Mouse (Mus musculus) hindbrain, embryonic 13.5 days (tissue): ENCODE data around the gene Tpp1. TPM values are rescaled to one million over a fixed set of nuclear protein-coding genes. Genes with fewer than 3 reads are reported as not detected.
"Not testable (repeated sequence)": the region's sequence is repeated elsewhere in the genome, so short reads cannot be mapped to it uniquely, and the experiment has no call there.

ENCODE experiments used
- ATAC-seq: fragments of 200-750 bp; cut with Nextera tagmentation; 2 replicates; pipeline ENCODE4 v1.8.0; 2017; ENCODE audit warnings: moderate TSS enrichment; ENCODE audit not compliant: low FRiP score
- H3K27ac ChIP-seq: fragments of 300-500 bp; sonication (generic); 2 replicates; pipeline ENCODE4 v1.5.1; 2015; ENCODE audit warnings: inconsistent platforms, mild to moderate bottlenecking, moderate library complexity
- H3K27me3 ChIP-seq: fragments of 300-500 bp; sonication (generic); 2 replicates; pipeline ENCODE4 v1.6.1; 2015; ENCODE audit warnings: mild to moderate bottlenecking, inconsistent platforms
- H3K36me3 ChIP-seq: fragments of 300-500 bp; sonication (generic); 2 replicates; pipeline ENCODE4 v1.6.1; 2015; ENCODE audit warnings: mild to moderate bottlenecking, inconsistent platforms
- H3K4me1 ChIP-seq: fragments of 300-500 bp; sonication (generic); replicated peaks from 2 replicates; pipeline ENCODE4 v1.6.1; 2015; ENCODE audit warnings: inconsistent platforms
- H3K4me2 ChIP-seq: fragments of 300-500 bp; sonication (generic); 2 replicates; pipeline ENCODE4 v1.6.1; 2015; ENCODE audit warnings: inconsistent platforms, mild to moderate bottlenecking, moderate library complexity
- H3K4me3 ChIP-seq: fragments of 300-500 bp; sonication (generic); 2 replicates; pipeline ENCODE4 v1.5.1; 2015; ENCODE audit warnings: mild to moderate bottlenecking, inconsistent platforms
- H3K9ac ChIP-seq: fragments of 300-500 bp; sonication (generic); 2 replicates; pipeline ENCODE4 v1.6.1; 2015; ENCODE audit warnings: mild to moderate bottlenecking, inconsistent platforms
- H3K9me3 ChIP-seq: fragments of 300-500 bp; sonication (generic); 2 replicates; pipeline ENCODE4 v1.6.1; 2016; ENCODE audit warnings: inconsistent platforms
- WGBS: fragments of 180-500 bp; shearing (Covaris S2); methylation state at CpG from one replicate; pipeline ENCODE4 v1.1.7; 2015; 5-methylcytosine and 5-hydroxymethylcytosine counted together
- polyA plus RNA-seq: library from polyadenylated mRNA; unstranded; fragments of >200 nt; fragmentation: Nextera tagmentation; extraction: Ambion mirVana; gene quantifications from 2 replicates; pipeline ENCODE4 v1.2.1, GENCODE M21; 2015

Gene Tpp1
- polyA plus RNA-seq, 1 experiment from 2014 or later: 46.8 TPM

GRCm38 (mm10) chr7:105736911-105737521 is 15.0 kb downstream of the Tpp1 start, which contains the start of gene Rrp8:
TSS of gene Rrp8 (minus strand) at chr7:105737385.
- peak within 1 kb of the TSS; percentile 90 for H3K4me2 ChIP-seq
- H3K27me3 ChIP-seq: no peaks in the 10 kb centered on the region
- peak within 1 kb of the TSS; percentile 91 for H3K9ac ChIP-seq
- ATAC-seq: 0 out of 2 replicates have a peak, but pooled peaks have one; percentile 7
- WGBS: under 1% methylated on average over 30 of the region's 30 CpGs
- H3K27ac ChIP-seq: peak within 1 kb of the TSS; percentile 81
- peak within 1 kb of the TSS; percentile 80 for H3K4me3 ChIP-seq
- peaks cover 35% of the 10 kb centered on the region for H3K4me1 ChIP-seq
- peaks cover 50% of the 10 kb centered on the region for H3K36me3 ChIP-seq
- no peaks in the 10 kb centered on the region for H3K9me3 ChIP-seq

DNA sequence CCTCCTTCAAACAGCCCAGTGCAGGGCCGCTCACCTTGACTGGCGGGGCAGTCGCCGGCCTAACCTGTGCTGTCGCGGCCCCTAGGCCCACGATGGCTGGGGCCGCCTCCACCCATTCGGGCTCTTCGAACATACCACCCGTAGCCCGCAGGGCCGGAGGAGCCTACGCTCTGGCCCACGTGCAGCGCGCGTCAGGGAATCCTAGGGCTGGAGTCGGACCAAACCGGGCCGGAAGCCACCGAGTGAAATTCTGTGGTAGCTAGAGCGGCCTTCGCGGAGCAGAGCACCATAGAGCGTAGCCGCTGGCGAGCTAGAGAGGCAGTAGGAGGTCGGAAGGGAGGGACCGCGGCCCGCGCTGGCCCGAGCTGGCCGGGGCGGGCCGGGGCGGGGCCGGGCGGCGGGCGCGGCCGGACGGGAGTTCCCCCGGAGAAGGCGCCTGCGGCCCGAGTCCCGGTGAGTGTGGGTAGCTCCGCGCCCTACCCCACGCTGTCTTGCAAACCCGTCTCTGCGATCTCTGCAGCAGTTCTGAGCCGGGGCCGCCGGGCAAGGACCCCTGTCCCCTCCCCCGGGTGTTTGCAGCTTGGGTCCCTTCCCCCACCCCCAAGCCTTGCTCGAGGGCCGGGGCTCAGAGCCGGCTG is 15.7 kb downstream of the Tpp1 start, which contains the start of gene Ilk:
Gene Ilk, plus strand, starts transcription at position 329 of the 638 bp plus-strand sequence.
- Histone ChIP-seq H3K9ac (peak within 1 kb of the TSS; percentile 91), H3K27me3 (no peaks in the 10 kb centered on the region), H3K4me2 (peak within 1 kb of the TSS; percentile 90), H3K4me1 (peaks cover 35% of the 10 kb centered on the region), H3K4me3 (peak within 1 kb of the TSS; percentile 80), H3K36me3 (peaks cover 50% of the 10 kb centered on the region), H3K27ac (peak within 1 kb of the TSS; percentile 81), H3K9me3 (no peaks in the 10 kb centered on the region)
- under 1% methylated on average over 56 of the region's 62 CpGs for WGBS
- ATAC-seq: peak; percentile 96

GRCm38 (mm10) chr7:105735464-105735863 is 16.6 kb downstream of the Tpp1 start:
- H3K4me2 ChIP-seq: peak overlapping the region; percentile 90
- H3K36me3 ChIP-seq: peaks cover 50% of the 10 kb centered on the region
- not testable (repeated sequence) for H3K27ac ChIP-seq, H3K27me3 ChIP-seq, H3K9me3 ChIP-seq, ATAC-seq
- H3K4me1 ChIP-seq: peaks cover 35% of the 10 kb centered on the region
- H3K9ac ChIP-seq: peak overlapping the region; percentile 91
- 66% methylated on average over 4 of the region's 4 CpGs for WGBS
- peak overlapping the region; percentile 80 for H3K4me3 ChIP-seq

DNA sequence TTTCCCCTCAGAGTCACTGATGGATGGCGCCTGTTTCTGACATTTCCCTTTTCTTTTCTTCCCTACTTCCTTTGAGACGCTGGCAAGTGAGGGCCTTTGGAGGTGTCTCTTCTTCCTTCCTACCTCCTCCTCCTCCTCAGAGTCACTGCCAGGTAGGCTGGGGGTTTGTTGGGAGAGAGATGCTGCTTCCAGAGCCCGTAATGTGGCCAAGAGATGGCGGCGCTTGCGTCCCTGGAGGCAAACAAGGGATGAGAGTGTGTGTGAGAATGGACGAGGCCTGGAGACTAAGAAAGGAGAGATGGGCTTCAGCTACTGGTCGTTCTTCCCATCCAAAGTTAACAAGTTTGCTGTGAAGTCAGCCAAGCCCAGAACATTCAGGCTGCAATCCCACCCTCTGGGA is 17.2 kb downstream of the Tpp1 start:
- Histone ChIP-seq H3K36me3 (peaks cover 50% of the 10 kb centered on the region), H3K4me3 (no peak overlapping the region; the same call in 1 of the 2 replicates), H3K27me3 (no peaks in the 10 kb centered on the region), H3K27ac (no peak overlapping the region), H3K9me3 (no peaks in the 10 kb centered on the region), H3K4me2 (no peak overlapping the region), H3K9ac (0 out of 2 replicates have a peak overlapping the region, but pooled peaks have one; percentile 91), H3K4me1 (peaks cover 33% of the 10 kb centered on the region)
- 90% methylated on average over 8 of the region's 8 CpGs for WGBS
- no peak for ATAC-seq

DNA sequence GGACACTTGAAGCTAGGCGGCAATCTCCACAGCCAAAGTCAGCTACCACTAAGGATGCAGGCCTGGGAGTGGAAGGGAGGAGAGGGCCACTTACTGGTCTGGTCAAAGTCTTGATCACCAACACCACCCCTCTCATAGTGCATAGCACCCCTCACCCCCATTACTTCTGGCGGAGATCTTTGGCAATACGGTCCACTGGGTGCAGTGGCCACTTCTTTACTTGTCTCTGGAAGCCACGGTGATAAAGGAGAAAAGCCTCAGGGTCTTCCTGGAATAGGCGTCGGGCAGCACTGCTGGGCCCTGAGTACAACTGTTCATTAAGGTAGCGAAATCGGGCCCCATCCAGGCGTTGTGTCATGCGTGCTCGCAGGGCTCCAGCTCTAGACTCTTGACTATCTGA is 18.2 kb downstream of the Tpp1 start:
- no peak overlapping the region for H3K9ac ChIP-seq

GRCm38 (mm10) chr7:105728701-105729428 is 23.2 kb downstream of the Tpp1 start:
- Histone ChIP-seq H3K27me3 (no peaks in the 10 kb centered on the region), H3K4me3 (no peak overlapping the region), H3K36me3 (peaks cover 46% of the 10 kb centered on the region), H3K4me1 (peaks cover 3% of the 10 kb centered on the region; the same call in 1 of the 2 replicates), H3K4me2 (no peak overlapping the region), H3K9ac (peak overlapping the region; percentile 46), H3K27ac (no peak overlapping the region), H3K9me3 (no peaks in the 10 kb centered on the region)
- no peak for ATAC-seq
- WGBS: 48% methylated on average over 6 of the region's 6 CpGs

More for the DNA sequence above, 18.2 kb downstream of the Tpp1 start:
- 97% methylated on average over 11 of the region's 11 CpGs for WGBS
- no peak for ATAC-seq
- no peak overlapping the region for H3K4me3 ChIP-seq
- no peak overlapping the region for H3K27ac ChIP-seq
- H3K27me3 ChIP-seq: no peaks in the 10 kb centered on the region
- peaks cover 30% of the 10 kb centered on the region for H3K4me1 ChIP-seq
- H3K9me3 ChIP-seq: no peaks in the 10 kb centered on the region
- H3K36me3 ChIP-seq: peaks cover 54% of the 10 kb centered on the region
- no peak overlapping the region for H3K4me2 ChIP-seq

- peaks cover 27% of the 10 kb centered on the region for H3K36me3 ChIP-seq
- H3K9me3 ChIP-seq: no peaks in the 10 kb centered on the region
- peak; percentile 22; the same call in 1 of the 2 replicates for ATAC-seq
- WGBS: 94% methylated on average over 4 of the region's 4 CpGs
- H3K27ac ChIP-seq: 0 out of 2 replicates have a peak overlapping the region, but pooled peaks have one; percentile 40
- H3K4me3 ChIP-seq: no peak overlapping the region
- H3K27me3 ChIP-seq: no peaks in the 10 kb centered on the region
- H3K4me2 ChIP-seq: no peak overlapping the region
- peaks cover 3% of the 10 kb centered on the region; the same call in 1 of the 2 replicates for H3K4me1 ChIP-seq
- 0 out of 2 replicates have a peak overlapping the region, but pooled peaks have one; percentile 36 for H3K9ac ChIP-seq
Measured at GRCm38 (mm10) chr7:105726980-105727325, 25.1 kb downstream of the Tpp1 start.

GRCm38 (mm10) chr7:105726144-105726979 is 25.7 kb downstream of the Tpp1 start:
- peaks cover 3% of the 10 kb centered on the region; the same call in 1 of the 2 replicates for H3K4me1 ChIP-seq
- H3K27ac ChIP-seq: 0 out of 2 replicates have a peak overlapping the region, but pooled peaks have one; percentile 40
- WGBS: 86% methylated on average over 4 of the region's 4 CpGs
- H3K4me2 ChIP-seq: no peak overlapping the region
- no peaks in the 10 kb centered on the region for H3K27me3 ChIP-seq
- no peaks in the 10 kb centered on the region for H3K9me3 ChIP-seq
- H3K9ac ChIP-seq: 0 out of 2 replicates have a peak overlapping the region, but pooled peaks have one; percentile 36
- no peak overlapping the region for H3K4me3 ChIP-seq
- peak; percentile 86 for ATAC-seq
- H3K36me3 ChIP-seq: peaks cover 21% of the 10 kb centered on the region

GRCm38 (mm10) chr7:105721916-105722315 is 30.1 kb downstream of the Tpp1 start:
- H3K4me3 ChIP-seq: no peak overlapping the region
- H3K36me3 ChIP-seq: peaks cover 6% of the 10 kb centered on the region; the same call in 1 of the 2 replicates
- H3K27me3 ChIP-seq: no peaks in the 10 kb centered on the region
- H3K9ac ChIP-seq: no peak overlapping the region
- H3K9me3 ChIP-seq: no peaks in the 10 kb centered on the region
- ATAC-seq: no peak
- peaks cover 3% of the 10 kb centered on the region; the same call in 1 of the 2 replicates for H3K4me1 ChIP-seq
- no peak overlapping the region for H3K27ac ChIP-seq
- no peak overlapping the region for H3K4me2 ChIP-seq
- WGBS: 78% methylated on average over 2 of the region's 2 CpGs

GRCm38 (mm10) chr7:105715366-105715765 is 36.7 kb downstream of the Tpp1 start:
- 53% methylated on average over 3 of the region's 3 CpGs for WGBS
- Histone ChIP-seq H3K4me1 (no peaks in the 10 kb centered on the region), H3K4me3 (no peak overlapping the region), H3K36me3 (peaks cover 1% of the 10 kb centered on the region; the same call in 1 of the 2 replicates), H3K9ac (no peak overlapping the region), H3K27me3 (no peaks in the 10 kb centered on the region), H3K4me2 (no peak overlapping the region), H3K9me3 (no peaks in the 10 kb centered on the region), H3K27ac (no peak overlapping the region)
- no peak for ATAC-seq

- Histone ChIP-seq H3K9me3 (no peaks in the 10 kb centered on the region), H3K4me2 (no peak overlapping the region), H3K27me3 (no peaks in the 10 kb centered on the region), H3K9ac (no peak overlapping the region), H3K4me3 (no peak overlapping the region), H3K36me3 (no peaks in the 10 kb centered on the region), H3K4me1 (no peaks in the 10 kb centered on the region), H3K27ac (no peak overlapping the region)
- 94% methylated on average over 5 of the region's 5 CpGs for WGBS
- no peak for ATAC-seq
Measured at GRCm38 (mm10) chr7:105708733-105709132, 43.3 kb downstream of the Tpp1 start.
